Mouse (Mus musculus) bone marrow macrophage, adult 2 months (primary cell): Measurements from ENCODE around the gene Wdr78.

ENCODE experiments used
- CTCF ChIP-seq: IDR thresholded peaks from 2 replicates; pipeline ENCODE4 v1.5.1; 2012; ENCODE audit warnings: low read depth, mild to moderate bottlenecking, low read length, moderate library complexity
- POLR2A ChIP-seq: IDR thresholded peaks from 2 replicates; pipeline ENCODE4 v1.6.1; 2012; ENCODE audit warnings: mild to moderate bottlenecking, low read depth, low read length, borderline replicate concordance

GRCm38 (mm10) chr4:102988526-102988925, 125.8 kb downstream of the Wdr78 start:
- TF ChIP-seq CTCF: no peak
- TF ChIP-seq POLR2A: no peak
